Mouse (Mus musculus) gastrocnemius, adult 18-20 months (tissue): ENCODE results near the gene Syne3. TPM values are rescaled to one million over a fixed set of nuclear protein-coding genes. Genes with fewer than 3 reads are reported as not detected.

Experiments used
- DNase-seq: peaks from one replicate; pipeline ENCODE4 v3.0.0; 2021; ENCODE audit warnings: low spot score
- microRNA-seq: library from miRNA; unstranded; fragments of <30 nt; microRNA quantifications from one replicate; pipeline ENCODE4 v1.2.0, GENCODE M21; 2021
- total RNA-seq, 2 experiments: library from RNA; stranded (reverse); gene quantifications; 2 replicates each; pipeline ENCODE4 v1.2.3; 2021

Syne3 gene
- total RNA-seq, 2 experiments from 2014 or later, result 3.6 to 4.3 TPM

- DNase-seq, result no peak
Observed at GRCm38 (mm10) chr12:104896640-104897039, 113.0 kb downstream of the Syne3 start.

GRCm38 (mm10) chr12:104892245-104892644 is 117.4 kb downstream of the Syne3 start:
- DNase-seq, result no peak

- DNase-seq, result no peak
Observed at GRCm38 (mm10) chr12:104890066-104890465, 119.5 kb downstream of the Syne3 start.

GRCm38 (mm10) chr12:104886104-104886503 is 123.5 kb downstream of the Syne3 start:
- no peak for DNase-seq

GRCm38 (mm10) chr12:104882533-104882932 is 127.1 kb downstream of the Syne3 start:
- no peak for DNase-seq

GRCm38 (mm10) chr12:104882061-104882460 is 127.5 kb downstream of the Syne3 start:
- no peak for DNase-seq

- no peak for DNase-seq
Observed at GRCm38 (mm10) chr12:104881518-104882060, 128.0 kb downstream of the Syne3 start.

- no peak for DNase-seq
Observed at GRCm38 (mm10) chr12:104880367-104880766, 129.2 kb downstream of the Syne3 start.

Small RNA genes within 50 kb of the gene (microRNA-seq; reads per million reads assigned to microRNA genes)
- 6.8 reads per million, percentile 17 among the genes with 10 or more reads in this experiment for gene Mir3069

Other genes starting within 250 kb of the Syne3 start
- gene Clmn, start 144.7 kb downstream of the Syne3 start, total RNA-seq, result 1 to 10 TPM; 1.6 to 2.4 TPM
- gene Glrx5, start 22.9 kb upstream of the Syne3 start, total RNA-seq, result 10 to 100 TPM; 54.6 to 57.3 TPM
- not detected for gene Tcl1b2, start 136.2 kb upstream of the Syne3 start, total RNA-seq
- gene Tcl1b1, start 149.9 kb upstream of the Syne3 start, total RNA-seq, result not detected
- not detected for gene Tcl1b5, start 166.5 kb upstream of the Syne3 start, total RNA-seq
- not detected for gene Tcl1b3, start 181.2 kb upstream of the Syne3 start, total RNA-seq
- not detected for gene Tcl1b4, start 192.1 kb upstream of the Syne3 start, total RNA-seq
- gene Tcl1, start 213.0 kb upstream of the Syne3 start, total RNA-seq, result not detected